Mouse (Mus musculus) cerebellum, adult 2 months (tissue): ENCODE measurements around the gene Ndufa3. TPM values are rescaled to one million over a fixed set of nuclear protein-coding genes. Genes with fewer than 3 reads are reported as not detected.
A peak's percentile ranks its signal among the peaks of the same experiment; 100 is the strongest.

Experiments used
- DNase-seq, 2 experiments: peaks; one replicate each; pipeline ENCODE4 v3.0.0; 2021
- H3K27ac ChIP-seq: fragments of 200-500 bp; 2 replicates; pipeline ENCODE4 v1.5.1; 2012; ENCODE audit warnings: low read length, control low read depth, inconsistent platforms; ENCODE audit not compliant: insufficient read depth
- H3K27me3 ChIP-seq: fragments of 200-500 bp; 2 replicates; pipeline ENCODE4 v1.6.1; 2012; ENCODE audit warnings: inconsistent platforms, mild to moderate bottlenecking, low read length, moderate library complexity; ENCODE audit not compliant: control insufficient read depth, insufficient read depth
- H3K4me1 ChIP-seq: fragments of 200-500 bp; 2 replicates; pipeline ENCODE4 v1.6.1; 2011; ENCODE audit warnings: low read length; ENCODE audit not compliant: control insufficient read depth, insufficient read depth
- H3K4me3 ChIP-seq: fragments of 200-500 bp; replicated peaks from 2 replicates; pipeline ENCODE3; 2011; ENCODE audit warnings: mild to moderate bottlenecking, low read depth, low read length, control low read depth; ENCODE audit not compliant: insufficient read depth
- CTCF ChIP-seq: fragments of 200-500 bp; IDR thresholded peaks from 2 replicates; pipeline ENCODE4 v1.5.1; 2011; ENCODE audit warnings: low read depth, mild to moderate bottlenecking, control low read depth, low read length, moderate library complexity, borderline replicate concordance; ENCODE audit not compliant: insufficient read depth
- POLR2A ChIP-seq: fragments of 200-500 bp; IDR thresholded peaks from 2 replicates; pipeline ENCODE4 v1.6.1; 2011; ENCODE audit warnings: low read length, control low read depth, borderline replicate concordance; ENCODE audit not compliant: insufficient read depth
- WGBS: fragments of 180-500 bp; shearing (Covaris S2); methylation state at CpG from one replicate; pipeline ENCODE4 v1.1.7; 2018; 5-methylcytosine and 5-hydroxymethylcytosine counted together
- polyA plus RNA-seq: library from polyadenylated mRNA; depleted of rRNA; stranded (reverse); fragments of >200 nt; gene quantifications from 2 replicates; pipeline ENCODE4 v1.2.3, GENCODE M21; 2012

Ndufa3 gene
- polyA plus RNA-seq, 1 experiment = 426 TPM

GRCm38 (mm10) chr7:3614021-3614420, 3.2 kb upstream of the Ndufa3 start:
- H3K4me1 ChIP-seq = no peaks in the 10 kb centered on the region
- no peaks in the 10 kb centered on the region for H3K27me3 ChIP-seq
- H3K4me3 ChIP-seq = no peak overlapping the region
- TF ChIP-seq CTCF = no peak
- TF ChIP-seq POLR2A = no peak
- no peak for DNase-seq
- no peak overlapping the region for H3K27ac ChIP-seq
- 68% methylated on average over 3 of the region's 3 CpGs for WGBS

GRCm38 (mm10) chr7:3616057-3616388, 1.1 kb upstream of the Ndufa3 start, which contains the start of gene Oscar:
Oscar (minus strand) TSS chr7:3616157.
- H3K4me3 ChIP-seq = no peak within 1 kb of the TSS
- WGBS = 82% methylated on average over 4 of the region's 4 CpGs
- H3K4me1 ChIP-seq = no peaks in the 10 kb centered on the region
- no peaks in the 10 kb centered on the region for H3K27me3 ChIP-seq
- no peak within 1 kb of the TSS for H3K27ac ChIP-seq
- TF ChIP-seq CTCF (no peak), POLR2A (no peak)
- DNase-seq = no peak

- peak; percentile 54; the same call in 1 of the 2 replicates for TF ChIP-seq CTCF
- TF ChIP-seq POLR2A = no peak
- 35% methylated on average over 6 of the region's 6 CpGs for WGBS
- no peaks in the 10 kb centered on the region for H3K4me1 ChIP-seq
- H3K27ac ChIP-seq = no peak overlapping the region
- no peak overlapping the region for H3K4me3 ChIP-seq
- no peaks in the 10 kb centered on the region for H3K27me3 ChIP-seq
- no peak for DNase-seq
Observed at GRCm38 (mm10) chr7:3616389-3617241, 558 bp upstream of the Ndufa3 start.

- no peak for TF ChIP-seq POLR2A
- TF ChIP-seq CTCF = no peak
- no peaks in the 10 kb centered on the region for H3K27me3 ChIP-seq
- H3K27ac ChIP-seq = 0 out of 2 replicates have a peak overlapping the region, but pooled peaks have one; percentile 5
- peak; percentile 23 to 27 for DNase-seq
- 36% methylated on average over 4 of the region's 4 CpGs for WGBS
- peaks cover 5% of the 10 kb centered on the region for H3K4me1 ChIP-seq
- H3K4me3 ChIP-seq = peak overlapping the region; percentile 99
Observed at GRCm38 (mm10) chr7:3629030-3629429, 11.9 kb downstream of the Ndufa3 start.

- no peak for TF ChIP-seq CTCF
- no peak for TF ChIP-seq POLR2A
- peak; percentile 96 to 98 for DNase-seq
- peaks cover 5% of the 10 kb centered on the region for H3K4me1 ChIP-seq
- under 1% methylated on average over 47 of the region's 47 CpGs for WGBS
- peak within 1 kb of the TSS; percentile 74 for H3K27ac ChIP-seq
- H3K4me3 ChIP-seq = peak within 1 kb of the TSS; percentile 99
- H3K27me3 ChIP-seq = no peaks in the 10 kb centered on the region
Observed at GRCm38 (mm10) chr7:3629543-3630477, 12.6 kb downstream of the Ndufa3 start, which contains the start of the genes Tfpt and Prpf31. Tfpt (minus strand) TSS chr7:3629929. Prpf31 (plus strand) TSS chr7:3629985.

GRCm38 (mm10) chr7:3630478-3630815, 13.3 kb downstream of the Ndufa3 start:
- 48% methylated on average over 3 of the region's 3 CpGs for WGBS
- peaks cover 5% of the 10 kb centered on the region for H3K4me1 ChIP-seq

GRCm38 (mm10) chr7:3643412-3643811, 26.2 kb downstream of the Ndufa3 start:
- TF ChIP-seq POLR2A = no peak
- no peak for TF ChIP-seq CTCF
- no peaks in the 10 kb centered on the region for H3K27me3 ChIP-seq
- DNase-seq = no peak
- peaks cover 10% of the 10 kb centered on the region; the same call in 1 of the 2 replicates for H3K4me1 ChIP-seq
- no peak overlapping the region for H3K27ac ChIP-seq
- WGBS = 71% methylated on average over 5 of the region's 5 CpGs
- H3K4me3 ChIP-seq = no peak overlapping the region

More at GRCm38 (mm10) chr7:3630478-3630815, 13.3 kb downstream of the Ndufa3 start:
- no peak for TF ChIP-seq POLR2A
- TF ChIP-seq CTCF = no peak
- no peak for DNase-seq
- H3K4me3 ChIP-seq = peak overlapping the region; percentile 99
- no peaks in the 10 kb centered on the region for H3K27me3 ChIP-seq
- no peak overlapping the region for H3K27ac ChIP-seq

- Histone ChIP-seq H3K27ac (no peak overlapping the region), H3K4me3 (peak overlapping the region; percentile 45), H3K27me3 (no peaks in the 10 kb centered on the region), H3K4me1 (peaks cover 10% of the 10 kb centered on the region; the same call in 1 of the 2 replicates)
- WGBS = 15% methylated on average over 9 of the region's 9 CpGs
- TF ChIP-seq CTCF (no peak), POLR2A (no peak)
- no peak for DNase-seq
Observed at GRCm38 (mm10) chr7:3643843-3644242, 26.7 kb downstream of the Ndufa3 start.
